Comparison of ENCODE assay signal across 37 mouse cellular contexts in genomic region chr1:130663576-130663975, GRCm38 (mm10). TPM values are rescaled to one million over a fixed set of nuclear protein-coding genes. Genes with fewer than 3 reads are reported as not detected.
"Had no signal": no experiment of that assay in that cellular context is flagged by ENCODE, and none has a peak within 500 bp of the region (broad histone marks: within the 10 kb centered on the region; RNA-seq: fewer than 3 reads in every experiment).

No protein-coding gene starts in this region.

RNA-seq across cellular contexts. Expression of gene C4bp, which starts 2.1 kb away (rescaled TPM):
- total RNA-seq: heart, postnatal 10 days; heart, postnatal 14 days; heart, postnatal 25 days; heart, postnatal 36 days; heart, postnatal 4 days; hematopoietic stem cell, adult 5-6 weeks; hindbrain, postnatal 0 days; left cerebral cortex, adult 18-20 months; left cerebral cortex, adult 2 months; left cerebral cortex, adult 8-10 months had no signal
- polyA plus RNA-seq: heart, embryonic 12.5 days; heart, embryonic 13.5 days; heart, embryonic 14.5 days; heart, embryonic 15.5 days; heart, embryonic 16.5 days; heart, postnatal 0 days; hindbrain, embryonic 10.5 days; hindbrain, embryonic 11.5 days; hindbrain, embryonic 12.5 days; hindbrain, embryonic 13.5 days; hindbrain, embryonic 14.5 days; hindbrain, embryonic 15.5 days had no signal

RNA-seq across cellular contexts. Expression of gene Zp3r, which starts 34.2 kb away (rescaled TPM):
- total RNA-seq: heart, postnatal 10 days; heart, postnatal 14 days; heart, postnatal 25 days; heart, postnatal 36 days; heart, postnatal 4 days; hematopoietic stem cell, adult 5-6 weeks; hindbrain, postnatal 0 days; layer of hippocampus, adult 18-20 months; layer of hippocampus, adult 2 months; layer of hippocampus, postnatal 10 days; layer of hippocampus, postnatal 25 days; layer of hippocampus, postnatal 36 days; left cerebral cortex, adult 18-20 months; left cerebral cortex, adult 2 months had no signal
- polyA plus RNA-seq: heart, embryonic 12.5 days; heart, embryonic 13.5 days; heart, embryonic 14.5 days; heart, embryonic 15.5 days; heart, postnatal 0 days; hindbrain, embryonic 10.5 days; hindbrain, embryonic 11.5 days; hindbrain, embryonic 12.5 days; hindbrain, embryonic 13.5 days; hindbrain, embryonic 14.5 days; hindbrain, embryonic 15.5 days; hindbrain, embryonic 16.5 days; hindbrain, postnatal 0 days; inflammation-experienced regulatory T-cells, adult 6 months; kidney, adult 2 months; kidney, embryonic 14.5 days; kidney, embryonic 15.5 days; kidney, embryonic 16.5 days; kidney, postnatal 0 days; large intestine, adult 2 months had no signal

RNA-seq across cellular contexts. Expression of gene Gm29427, which starts 52.0 kb away (rescaled TPM):
- total RNA-seq: heart, postnatal 10 days; heart, postnatal 14 days; heart, postnatal 4 days; hematopoietic stem cell, adult 5-6 weeks; hindbrain, postnatal 0 days; layer of hippocampus, adult 18-20 months; layer of hippocampus, adult 2 months; layer of hippocampus, postnatal 10 days; layer of hippocampus, postnatal 36 days; left cerebral cortex, adult 18-20 months; left cerebral cortex, adult 2 months had no signal
- polyA plus RNA-seq: heart, embryonic 12.5 days; heart, embryonic 13.5 days; heart, embryonic 14.5 days; heart, embryonic 15.5 days; heart, embryonic 16.5 days; heart, postnatal 0 days; hindbrain, embryonic 10.5 days; hindbrain, embryonic 11.5 days; hindbrain, embryonic 14.5 days; hindbrain, embryonic 15.5 days; hindbrain, embryonic 16.5 days; hindbrain, postnatal 0 days; inflammation-experienced regulatory T-cells, adult 6 months; intestine, embryonic 14.5 days; intestine, embryonic 15.5 days; kidney, adult 2 months; kidney, embryonic 14.5 days; kidney, embryonic 15.5 days; kidney, embryonic 16.5 days; kidney, postnatal 0 days; large intestine, adult 2 months had no signal
